Mouse (Mus musculus): ENCODE measurements around the gene Timp3. TPM values are rescaled to one million over a fixed set of nuclear protein-coding genes. Genes with fewer than 3 reads are reported as not detected.
"Not testable (repeated sequence)": the region's sequence is repeated elsewhere in the genome, so short reads cannot be mapped to it uniquely, and the experiment has no call there.

Timp3 gene
- total RNA-seq, 1 experiment from 2014 or later, result 0.12 TPM

GRCm38 (mm10) chr10:86375903-86376302 is 75.7 kb downstream of the Timp3 start:
- ATAC-seq (ENCODE audit: extremely low read depth, insufficient number of reproducible peaks, low FRiP score, poor library complexity, severe bottlenecking), result no peak

DNA sequence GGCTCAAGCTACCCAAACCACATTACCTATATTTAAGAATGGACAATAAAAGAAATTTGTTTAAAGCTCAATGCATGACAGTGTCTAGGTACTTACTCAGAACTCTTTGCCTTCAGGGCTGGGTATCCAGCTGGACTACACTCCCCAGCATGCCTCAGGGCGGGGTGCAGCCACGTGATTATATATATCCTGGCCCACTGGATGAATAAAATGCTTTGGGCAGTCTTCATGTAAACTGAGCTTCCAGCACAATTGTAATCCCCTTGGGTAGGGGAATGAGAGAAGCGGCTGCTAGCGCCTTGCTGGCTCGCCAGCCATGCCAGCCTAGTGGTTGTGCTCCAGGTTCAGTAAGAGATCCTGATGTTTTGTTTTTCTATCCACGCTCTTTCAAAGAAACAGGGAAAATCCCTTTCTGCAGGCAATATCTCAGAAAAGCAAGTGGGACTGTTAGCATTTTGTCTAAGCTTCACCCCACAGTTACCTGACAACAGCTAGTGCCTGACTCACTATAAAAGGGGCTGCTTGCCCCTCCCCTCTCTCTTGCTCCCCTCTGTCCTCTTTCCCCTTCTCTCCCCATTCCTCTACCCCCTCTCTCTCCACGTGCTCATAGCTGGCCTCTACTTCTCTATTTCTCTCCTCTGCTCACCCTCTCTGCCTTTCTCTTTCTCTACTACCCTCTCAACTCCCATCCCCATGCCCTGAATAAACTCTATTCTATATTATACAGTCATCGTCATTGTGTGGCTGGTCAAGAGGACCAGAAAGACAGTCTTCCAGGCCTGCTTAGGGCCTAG is 76.4 kb downstream of the Timp3 start:
- ATAC-seq (ENCODE audit: extremely low read depth, insufficient number of reproducible peaks, low FRiP score, poor library complexity, severe bottlenecking), result no peak

DNA sequence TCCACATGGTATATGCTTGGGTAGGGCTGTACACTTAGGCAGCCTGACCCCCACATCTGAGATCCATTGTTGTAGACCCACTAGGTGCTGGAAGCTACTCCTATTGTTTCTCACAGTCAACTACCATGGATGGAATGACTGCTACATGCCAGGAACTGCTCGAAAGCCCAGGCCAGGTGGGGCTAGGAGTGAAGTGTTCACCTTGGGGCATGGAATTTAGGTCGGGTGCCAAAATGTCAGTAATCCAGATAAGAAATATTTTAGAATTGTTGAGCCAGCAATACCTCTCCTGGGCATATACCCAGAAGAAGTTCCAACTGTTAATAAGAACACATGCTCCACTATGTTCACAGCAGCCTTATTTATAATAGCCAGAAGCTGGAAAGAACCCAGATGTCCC is 78.6 kb downstream of the Timp3 start:
- not testable (repeated sequence) for ATAC-seq (ENCODE audit: extremely low read depth, insufficient number of reproducible peaks, low FRiP score, poor library complexity, severe bottlenecking)

DNA sequence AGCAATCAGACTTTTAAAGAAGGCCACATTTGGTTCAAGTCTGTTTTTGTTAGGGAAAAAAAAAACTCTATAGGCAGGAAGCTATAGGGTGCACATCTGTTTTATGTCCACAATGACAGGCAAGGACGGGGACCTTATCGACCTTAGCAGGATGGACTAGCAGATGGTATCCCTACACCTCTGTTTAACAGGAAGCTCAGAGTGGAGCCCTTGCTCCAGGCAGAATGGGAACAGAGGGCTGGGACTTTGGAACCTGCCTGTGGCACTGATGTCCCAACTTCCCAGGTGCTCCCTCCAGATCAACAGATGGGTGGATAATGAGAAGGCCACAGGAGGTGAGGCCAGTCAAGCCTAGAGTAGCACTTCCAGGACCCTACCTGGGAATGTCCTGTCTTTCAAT is 80.5 kb downstream of the Timp3 start:
- ATAC-seq (ENCODE audit: extremely low read depth, insufficient number of reproducible peaks, low FRiP score, poor library complexity, severe bottlenecking), result no peak

- no peak for ATAC-seq (ENCODE audit: extremely low read depth, insufficient number of reproducible peaks, low FRiP score, poor library complexity, severe bottlenecking)
Measured at GRCm38 (mm10) chr10:86381150-86381921, 81.2 kb downstream of the Timp3 start.

DNA sequence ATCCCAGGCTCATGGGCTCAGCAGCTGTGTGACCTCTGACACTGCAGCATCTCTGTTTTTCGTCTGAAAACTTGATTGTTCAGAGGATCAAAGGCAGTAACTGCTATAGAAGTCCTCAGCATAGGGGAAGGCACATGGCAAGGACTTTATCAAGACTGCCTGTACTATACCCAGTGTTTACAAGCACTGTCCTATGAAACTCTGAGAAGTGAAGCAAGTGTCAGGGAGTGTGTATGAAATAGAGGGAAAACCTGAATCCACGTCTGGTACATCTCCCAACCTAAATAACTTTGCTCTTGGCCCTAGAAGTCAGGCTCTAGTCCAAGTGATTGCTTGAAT is 81.7 kb downstream of the Timp3 start:
- no peak for ATAC-seq (ENCODE audit: extremely low read depth, insufficient number of reproducible peaks, low FRiP score, poor library complexity, severe bottlenecking)

DNA sequence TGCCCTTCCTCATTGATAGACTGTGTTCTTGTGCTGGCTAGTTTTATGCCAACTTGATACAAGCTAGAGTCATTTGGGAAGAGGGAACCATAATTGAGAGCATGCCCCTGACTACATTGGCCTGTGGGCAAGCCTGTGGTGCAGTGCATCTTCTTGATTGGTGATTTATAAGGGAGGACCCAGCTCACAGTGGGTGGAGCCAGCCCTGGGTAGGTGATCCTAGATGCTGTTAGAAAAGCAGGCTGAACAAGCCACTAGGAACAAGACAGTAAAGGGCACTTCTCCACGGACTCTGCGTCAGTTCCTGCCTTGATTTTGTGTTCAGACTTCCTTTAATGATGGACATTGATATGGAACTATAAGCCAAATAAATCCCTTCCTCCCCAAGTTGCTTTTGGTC is 84.5 kb downstream of the Timp3 start:
- no peak for ATAC-seq (ENCODE audit: extremely low read depth, insufficient number of reproducible peaks, low FRiP score, poor library complexity, severe bottlenecking)

- no peak for ATAC-seq (ENCODE audit: extremely low read depth, insufficient number of reproducible peaks, low FRiP score, poor library complexity, severe bottlenecking)
Measured at GRCm38 (mm10) chr10:86385656-86386055, 85.5 kb downstream of the Timp3 start.

DNA sequence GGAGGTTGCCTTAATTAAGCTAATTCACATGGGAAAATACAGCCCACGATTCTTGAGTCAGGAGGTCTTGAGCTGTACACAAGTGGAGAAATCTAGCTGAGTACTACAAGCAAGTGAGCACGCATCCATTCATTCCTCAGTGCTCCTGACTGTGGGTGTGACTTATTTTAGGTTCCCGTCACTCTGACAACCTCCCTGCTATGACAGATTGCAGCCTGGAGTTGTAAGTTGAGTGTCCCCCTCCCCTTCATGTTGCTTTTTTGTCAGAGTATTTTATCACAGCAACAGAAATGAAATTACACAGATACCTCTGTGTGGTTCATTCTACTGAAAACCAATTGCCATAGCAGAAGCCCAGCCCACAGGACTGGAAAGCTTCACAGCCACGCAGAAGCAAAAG is 86.1 kb downstream of the Timp3 start:
- ATAC-seq (ENCODE audit: extremely low read depth, insufficient number of reproducible peaks, low FRiP score, poor library complexity, severe bottlenecking), result no peak

DNA sequence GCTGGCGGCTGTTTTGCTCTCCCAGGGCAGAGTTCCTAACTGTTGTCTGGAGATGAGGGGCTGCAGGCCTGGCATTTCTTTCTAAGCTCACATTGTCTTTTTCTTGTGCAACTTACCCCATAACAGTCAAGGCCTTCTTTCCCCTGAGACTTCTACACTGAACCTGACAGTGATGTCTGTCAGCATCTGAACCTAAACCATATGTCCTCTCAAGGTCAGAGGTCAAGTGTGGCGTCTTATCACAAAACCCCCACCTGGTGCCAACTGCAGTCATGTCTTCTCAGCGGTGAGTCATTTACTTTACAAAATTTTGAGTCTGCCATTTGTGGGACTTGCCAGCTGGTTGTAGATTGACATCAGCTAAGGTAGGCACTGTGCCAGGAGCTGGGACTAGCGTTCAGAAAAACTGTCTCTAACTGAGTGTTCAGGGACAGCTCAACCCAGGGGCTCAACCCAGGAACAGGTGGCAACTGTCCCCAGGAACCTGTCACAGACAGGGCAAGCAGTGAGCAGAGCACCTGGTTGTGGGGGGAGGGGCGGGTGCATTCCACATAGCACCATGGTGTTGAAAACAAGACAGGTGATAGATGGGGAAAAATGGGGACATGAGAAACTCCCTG is 87.8 kb downstream of the Timp3 start:
- ATAC-seq (ENCODE audit: extremely low read depth, insufficient number of reproducible peaks, low FRiP score, poor library complexity, severe bottlenecking), result no peak

GRCm38 (mm10) chr10:86388803-86389202 is 88.6 kb downstream of the Timp3 start:
- ATAC-seq (ENCODE audit: extremely low read depth, insufficient number of reproducible peaks, low FRiP score, poor library complexity, severe bottlenecking), result no peak

GRCm38 (mm10) chr10:86389357-86389756 is 89.2 kb downstream of the Timp3 start:
- no peak for ATAC-seq (ENCODE audit: extremely low read depth, insufficient number of reproducible peaks, low FRiP score, poor library complexity, severe bottlenecking)

- no peak for ATAC-seq (ENCODE audit: extremely low read depth, insufficient number of reproducible peaks, low FRiP score, poor library complexity, severe bottlenecking)
Measured at GRCm38 (mm10) chr10:86389913-86390312, 89.7 kb downstream of the Timp3 start.

- ATAC-seq (ENCODE audit: extremely low read depth, insufficient number of reproducible peaks, low FRiP score, poor library complexity, severe bottlenecking), result no peak
Measured at GRCm38 (mm10) chr10:86392399-86392798, 92.2 kb downstream of the Timp3 start.

DNA sequence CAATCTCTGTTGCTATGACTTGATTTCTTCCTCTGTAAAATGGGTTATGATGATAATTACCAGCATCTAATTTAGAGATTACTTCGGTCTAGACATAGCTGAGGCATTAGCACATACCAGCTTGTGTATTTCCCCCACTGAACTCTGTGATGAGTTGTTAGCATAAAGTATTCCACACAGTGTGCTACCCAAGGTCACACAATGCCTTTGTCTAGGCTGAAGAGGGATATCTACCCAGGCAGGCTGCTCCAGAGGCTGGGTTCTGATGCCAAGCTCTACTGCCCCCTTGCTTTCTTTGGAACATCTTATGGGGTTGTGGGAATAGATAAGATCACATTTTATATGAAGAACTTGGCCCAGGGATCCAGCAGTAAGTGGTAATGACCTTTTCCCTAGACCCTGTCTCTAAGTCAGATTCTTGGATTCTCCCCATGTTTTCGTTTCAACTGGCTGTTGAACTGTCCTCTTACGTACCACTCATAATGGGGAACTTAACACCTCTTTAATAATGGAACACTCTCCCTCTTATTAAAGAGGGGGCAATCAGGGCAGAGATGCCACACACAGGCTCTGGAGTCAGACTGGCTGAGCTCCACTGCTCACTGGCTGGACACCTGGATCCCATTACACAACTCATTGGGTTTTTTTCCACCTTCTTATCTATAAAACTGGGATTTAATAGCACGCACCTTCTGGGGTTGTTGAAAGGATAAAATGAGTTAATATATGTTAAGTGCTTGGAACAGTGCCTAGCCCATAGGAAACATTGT is 97.6 kb downstream of the Timp3 start:
- ATAC-seq (ENCODE audit: extremely low read depth, insufficient number of reproducible peaks, low FRiP score, poor library complexity, severe bottlenecking), result no peak

DNA sequence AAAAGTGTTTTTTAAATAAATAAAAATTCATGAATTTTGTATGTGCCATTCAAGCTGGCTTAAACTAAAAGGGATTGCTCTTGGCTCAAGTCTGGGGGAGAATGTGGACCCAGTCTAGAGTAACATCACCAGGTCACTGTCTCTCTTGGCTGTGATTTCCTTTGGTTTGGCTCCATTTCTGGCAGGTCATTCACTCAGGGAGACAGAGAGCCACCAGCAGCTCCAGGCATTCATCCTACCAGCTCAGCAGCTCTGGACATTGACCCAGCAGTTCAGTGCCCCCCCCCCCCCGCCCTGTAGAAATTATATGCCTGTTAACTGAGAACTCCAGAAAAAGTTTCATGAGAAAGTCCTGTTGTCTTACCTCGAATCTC is 98.2 kb downstream of the Timp3 start:
- ATAC-seq (ENCODE audit: extremely low read depth, insufficient number of reproducible peaks, low FRiP score, poor library complexity, severe bottlenecking), result no peak

Data from neutrophil, adult 5-6 weeks (primary cell).